Mouse (Mus musculus) C2C12 (cell line): ENCODE measurements at regions not wholly inside any gene's neighbourhood (a gene's known extent, or its start where the extent isn't known, plus 50 kb on each side); places are given as distances from the start of the nearest gene placed in this dataset.

ENCODE experiments used
- H3K27me3 ChIP-seq: one replicate; pipeline ENCODE4 v1.6.1; 2011; ENCODE audit not compliant: control insufficient read depth, insufficient read depth, insufficient read length
- H3K36me3 ChIP-seq: one replicate; pipeline ENCODE4 v1.6.1; 2011; ENCODE audit not compliant: control insufficient read depth, insufficient read depth
- H3K4me3 ChIP-seq: one replicate; pipeline ENCODE4 v1.5.1; 2011; ENCODE audit warnings: mild to moderate bottlenecking, control low read depth; ENCODE audit not compliant: poor library complexity, insufficient read depth, severe bottlenecking
- H3K79me2 ChIP-seq: one replicate; pipeline ENCODE4 v1.6.1; 2011; ENCODE audit not compliant: control insufficient read depth, insufficient read depth
- H3K79me3 ChIP-seq: one replicate; pipeline ENCODE4 v1.6.1; 2011; ENCODE audit warnings: low read depth, control low read depth
- H3ac ChIP-seq: one replicate; pipeline ENCODE3; 2011; ENCODE audit warnings: low read depth; ENCODE audit not compliant: control insufficient read depth, insufficient read length
- CEBPB ChIP-seq: IDR thresholded peaks from one replicate; pipeline ENCODE4 v1.6.1; 2011; ENCODE audit warnings: low read depth, mild to moderate bottlenecking, control low read depth, moderate library complexity
- CTCF ChIP-seq: IDR thresholded peaks from one replicate; pipeline ENCODE4 v1.5.1; 2011; ENCODE audit not compliant: control insufficient read depth, insufficient read depth, insufficient read length
- FOSL1 ChIP-seq: IDR thresholded peaks from one replicate; pipeline ENCODE4 v1.8.0; 2011; ENCODE audit warnings: mild to moderate bottlenecking, low read length; ENCODE audit not compliant: poor library complexity, insufficient read depth, severe bottlenecking
- MAX ChIP-seq: IDR thresholded peaks from one replicate; pipeline ENCODE4 v1.6.1; 2011; ENCODE audit warnings: mild to moderate bottlenecking, control low read depth
- MYOD1 ChIP-seq: IDR thresholded peaks from one replicate; pipeline ENCODE4 v1.6.1; 2011; ENCODE audit warnings: low read depth; ENCODE audit not compliant: control insufficient read depth, insufficient read length
- MYOG ChIP-seq: IDR thresholded peaks from one replicate; pipeline ENCODE4 v1.6.1; 2011; ENCODE audit not compliant: control insufficient read depth, insufficient read length; ENCODE audit errors: extremely low read depth
- USF1 ChIP-seq: IDR thresholded peaks from one replicate; pipeline ENCODE4 v1.6.1; 2011; ENCODE audit warnings: low read depth, mild to moderate bottlenecking, control low read depth, moderate library complexity

- H3K27me3 ChIP-seq = no peaks in the 10 kb centered on the region
- no peaks in the 10 kb centered on the region for H3K36me3 ChIP-seq
- no peak overlapping the region for H3ac ChIP-seq
- no peaks in the 10 kb centered on the region for H3K79me2 ChIP-seq
- H3K79me3 ChIP-seq = no peaks in the 10 kb centered on the region
- no peak overlapping the region for H3K4me3 ChIP-seq
- TF ChIP-seq MAX (no peak), CTCF (no peak), CEBPB (no peak), FOSL1 (no peak)
Observed at GRCm38 (mm10) chr4:56319134-56319533, 420.7 kb upstream of the Gm26657 start.

GRCm38 (mm10) chr4:56305664-56306330 is 434.1 kb upstream of the Gm26657 start:
- Histone ChIP-seq H3K36me3 (no peaks in the 10 kb centered on the region), H3ac (no peak overlapping the region)
- TF ChIP-seq USF1 (no peak), MYOD1 (no peak), CEBPB (no peak), CTCF (no peak), MAX (no peak), MYOG (no peak), FOSL1 (no peak)

GRCm38 (mm10) chr4:56304275-56304674 is 435.6 kb upstream of the Gm26657 start:
- Histone ChIP-seq H3K27me3 (no peaks in the 10 kb centered on the region), H3K36me3 (no peaks in the 10 kb centered on the region)
- TF ChIP-seq MYOD1 (no peak), MYOG (no peak), FOSL1 (no peak), CTCF (no peak), CEBPB (no peak), USF1 (no peak), MAX (no peak)

More at GRCm38 (mm10) chr4:56305664-56306330, 434.1 kb upstream of the Gm26657 start:
- no peaks in the 10 kb centered on the region for H3K27me3 ChIP-seq
- H3K79me3 ChIP-seq = no peaks in the 10 kb centered on the region
- no peak overlapping the region for H3K4me3 ChIP-seq
- H3K79me2 ChIP-seq = no peaks in the 10 kb centered on the region

GRCm38 (mm10) chr4:56287980-56288379 is 451.9 kb upstream of the Gm26657 start:
- no peaks in the 10 kb centered on the region for H3K79me3 ChIP-seq
- H3K27me3 ChIP-seq = no peaks in the 10 kb centered on the region
- no peak overlapping the region for H3ac ChIP-seq
- TF ChIP-seq CEBPB = no peak
- no peak for TF ChIP-seq CTCF
- TF ChIP-seq USF1 = no peak
- TF ChIP-seq FOSL1 = no peak
- TF ChIP-seq MAX = no peak
- no peak overlapping the region for H3K4me3 ChIP-seq
- no peaks in the 10 kb centered on the region for H3K36me3 ChIP-seq
- H3K79me2 ChIP-seq = no peaks in the 10 kb centered on the region

More at GRCm38 (mm10) chr4:56304275-56304674, 435.6 kb upstream of the Gm26657 start:
- no peak overlapping the region for H3K4me3 ChIP-seq
- H3ac ChIP-seq = no peak overlapping the region
- no peaks in the 10 kb centered on the region for H3K79me3 ChIP-seq
- no peaks in the 10 kb centered on the region for H3K79me2 ChIP-seq

GRCm38 (mm10) chr4:56284490-56284889 is 455.4 kb upstream of the Gm26657 start:
- Histone ChIP-seq H3K36me3 (no peaks in the 10 kb centered on the region), H3K27me3 (no peaks in the 10 kb centered on the region), H3K4me3 (no peak overlapping the region), H3ac (no peak overlapping the region), H3K79me3 (no peaks in the 10 kb centered on the region), H3K79me2 (no peaks in the 10 kb centered on the region)
- TF ChIP-seq MAX (no peak), MYOG (no peak), MYOD1 (no peak), CEBPB (no peak), CTCF (no peak), USF1 (no peak), FOSL1 (no peak)

- Histone ChIP-seq H3K36me3 (no peaks in the 10 kb centered on the region), H3K79me3 (no peaks in the 10 kb centered on the region), H3K27me3 (no peaks in the 10 kb centered on the region), H3K4me3 (no peak overlapping the region), H3ac (no peak overlapping the region), H3K79me2 (no peaks in the 10 kb centered on the region)
- no peak for TF ChIP-seq USF1
- TF ChIP-seq CEBPB = no peak
- TF ChIP-seq MYOD1 = no peak
- no peak for TF ChIP-seq CTCF
- TF ChIP-seq MYOG = no peak
- no peak for TF ChIP-seq MAX
- TF ChIP-seq FOSL1 = no peak
Observed at GRCm38 (mm10) chr4:56275836-56276235, 464.0 kb upstream of the Gm26657 start.
